Comparison of ENCODE assay signal across 26 mouse cellular contexts in genomic region chr17:5372951-5373350, GRCm38 (mm10). TPM values are rescaled to one million over a fixed set of nuclear protein-coding genes. Genes with fewer than 3 reads are reported as not detected.
A peak's percentile ranks its signal among the peaks of the same experiment; 100 is the strongest.
DNase-seq lines count a peak whose midpoint lies in the region; ATAC-seq and TF ChIP-seq lines count a peak whose summit lies in the region.
"Had no signal": no experiment of that assay in that cellular context is flagged by ENCODE, and none has a peak within 500 bp of the region (broad histone marks: within the 10 kb centered on the region; RNA-seq: fewer than 3 reads in every experiment).

No protein-coding gene starts in this region.

- H3K4me3 ChIP-seq in forebrain, embryonic 15.5 days, result no peak overlapping the region
- no peak overlapping the region for H3K4me3 ChIP-seq in forebrain, embryonic 13.5 days
- H3K4me3 ChIP-seq: embryonic facial prominence, embryonic 12.5 days; erythroblast, embryonic 14.5 days; heart, embryonic 10.5 days; left cerebral cortex, adult 2 months; midbrain, embryonic 15.5 days had no signal

- H3K9me3 ChIP-seq in forebrain, embryonic 15.5 days, result no peaks in the 10 kb centered on the region
- no peaks in the 10 kb centered on the region for H3K9me3 ChIP-seq in forebrain, embryonic 13.5 days (replicated peaks)
- H3K9me3 ChIP-seq: embryonic facial prominence, embryonic 12.5 days; midbrain, embryonic 15.5 days had no signal

- 60% methylated on average over 8 of the region's 8 CpGs for WGBS in forebrain, embryonic 15.5 days
- 76% methylated on average over 8 of the region's 8 CpGs for WGBS in forebrain, embryonic 13.5 days

- ATAC-seq in forebrain, embryonic 15.5 days (replicated peaks), result no peak
- ATAC-seq in forebrain, embryonic 13.5 days, result no peak
- no peak for ATAC-seq in CD4-positive, CD25-positive, alpha-beta regulatory T cell, adult 4 months
- ATAC-seq: inflammation-experienced regulatory T-cells, adult 6 months; lung, postnatal 0 days; midbrain, embryonic 15.5 days had no signal

- TF ChIP-seq CTCF in brain, embryonic 14.5 days (IDR thresholded peaks at IDR 0.05; ENCODE audit: borderline replicate concordance, extremely low read depth, insufficient read depth, insufficient read length), result no peak

- no peaks in the 10 kb centered on the region for H3K27me3 ChIP-seq in forebrain, embryonic 15.5 days
- H3K27me3 ChIP-seq in forebrain, embryonic 13.5 days, result no peaks in the 10 kb centered on the region
- H3K27me3 ChIP-seq: embryonic facial prominence, embryonic 12.5 days; midbrain, embryonic 15.5 days had no signal

- H3K36me3 ChIP-seq in forebrain, embryonic 15.5 days, result no peaks in the 10 kb centered on the region
- no peaks in the 10 kb centered on the region for H3K36me3 ChIP-seq in forebrain, embryonic 13.5 days (ENCODE audit: poor library complexity, severe bottlenecking)
- H3K36me3 ChIP-seq: embryonic facial prominence, embryonic 12.5 days; heart, embryonic 10.5 days; midbrain, embryonic 15.5 days had no signal

- peak; percentile 66 for DNase-seq in Muller cell, postnatal 12 days (ENCODE audit: inconsistent ontology term)
- peak; percentile 61 for DNase-seq in brain, embryonic 14.5 days (ENCODE audit: low read depth)
- DNase-seq in cerebellum, postnatal 36 days, result peak; percentile 43 to 44
- no peak for DNase-seq in lung, adult 18-20 months
- DNase-seq: adrenal gland, postnatal 36 days; heart, postnatal 4 days; kidney, adult 18-20 months; kidney, postnatal 4 days; right cerebral cortex, postnatal 25 days; spleen, adult 18-20 months had no signal

- no peak overlapping the region for H3K4me2 ChIP-seq in forebrain, embryonic 15.5 days (replicated peaks)
- no peak overlapping the region for H3K4me2 ChIP-seq in forebrain, embryonic 13.5 days
- H3K4me2 ChIP-seq: embryonic facial prominence, embryonic 12.5 days; hindbrain, embryonic 14.5 days; midbrain, embryonic 15.5 days had no signal

- H3K9ac ChIP-seq in forebrain, embryonic 15.5 days (replicated peaks), result no peak overlapping the region
- no peak overlapping the region for H3K9ac ChIP-seq in forebrain, embryonic 13.5 days
- H3K9ac ChIP-seq: embryonic facial prominence, embryonic 12.5 days; hindbrain, embryonic 14.5 days; midbrain, embryonic 15.5 days had no signal

- TF ChIP-seq POLR2A in brain, embryonic 14.5 days (IDR thresholded peaks at IDR 0.05; ENCODE audit: borderline replicate concordance, extremely low read depth, insufficient read depth, insufficient read length, poor library complexity, severe bottlenecking), result no peak

- H3K27ac ChIP-seq in forebrain, embryonic 15.5 days (replicated peaks), result peak overlapping the region; percentile 32; the same call in 1 of the 2 replicates
- H3K27ac ChIP-seq in forebrain, embryonic 13.5 days, result no peak overlapping the region
- H3K27ac ChIP-seq: embryonic facial prominence, embryonic 12.5 days; heart, embryonic 10.5 days; hindbrain, embryonic 14.5 days; left cerebral cortex, adult 2 months; macrophage; midbrain, embryonic 15.5 days had no signal

- peaks cover 23% of the 10 kb centered on the region for H3K4me1 ChIP-seq in forebrain, embryonic 15.5 days
- peaks cover 13% of the 10 kb centered on the region for H3K4me1 ChIP-seq in forebrain, embryonic 13.5 days
- H3K4me1 ChIP-seq: embryonic facial prominence, embryonic 12.5 days had no signal

RNA-seq across cellular contexts. Expression of gene Ldhal6b, which starts 45.6 kb away (rescaled TPM):
- polyA plus RNA-seq in forebrain, embryonic 15.5 days (2015; fragmentation: Nextera tagmentation; extraction: Ambion mirVana), result not detected in 2 replicates
- polyA plus RNA-seq in forebrain, embryonic 13.5 days (2015; fragmentation: Nextera tagmentation; extraction: Ambion mirVana), result 0.11 TPM in 1 of 2 replicates, not detected in the other
- 0.57 and 0.86 TPM in 2 replicates for polyA plus RNA-seq in brain, embryonic 14.5 days (2012; rRNA removed)
- polyA plus RNA-seq in CD4-positive, CD25-positive, alpha-beta regulatory T cell, adult 4 months (2017; shearing (Covaris generic)), result not detected
- polyA plus RNA-seq: erythroblast, embryonic 14.5 days; heart, embryonic 10.5 days; heart, embryonic 16.5 days; inflammation-experienced regulatory T-cells, adult 6 months; kidney, embryonic 16.5 days; limb, embryonic 11.5 days; liver, embryonic 16.5 days; lung, postnatal 0 days; midbrain, embryonic 15.5 days had no signal

Comparison
In these comparisons a context has a peak if more than half of its experiments do, and no peak if none do; other contexts are left out.
1. DNase-seq: peak in Muller cell, postnatal 12 days (single experiment), brain, embryonic 14.5 days (single experiment) and cerebellum, postnatal 36 days (2 of 2); none in lung, adult 18-20 months (0 of 2).